Mouse (Mus musculus): ENCODE results near the gene Pglyrp1. TPM values are rescaled to one million over a fixed set of nuclear protein-coding genes. Genes with fewer than 3 reads are reported as not detected.

The Pglyrp1 gene
- polyA plus RNA-seq, 1 experiment from 2014 or later: 13.7 TPM

GRCm38 (mm10) chr7:18891872-18892599 is 20.9 kb downstream of the Pglyrp1 start:
- 21% methylated on average over 33 of the region's 33 CpGs for WGBS
- no peaks in the 10 kb centered on the region for H3K9me3 ChIP-seq
- H3K27ac ChIP-seq: peak overlapping the region; percentile 20; the same call in 1 of the 2 replicates
- peak; percentile 58 for ATAC-seq (ENCODE audit: low FRiP score)
- H3K36me3 ChIP-seq: no peaks in the 10 kb centered on the region
- peak overlapping the region; percentile 49 for H3K4me3 ChIP-seq
- H3K4me1 ChIP-seq (replicated peaks): peaks cover 32% of the 10 kb centered on the region
- H3K9ac ChIP-seq: peak overlapping the region; percentile 74
- peak overlapping the region; percentile 77 for H3K4me2 ChIP-seq
- H3K27me3 ChIP-seq: peaks cover 13% of the 10 kb centered on the region

- peak; percentile 43 for ATAC-seq (ENCODE audit: low FRiP score)
- WGBS: 29% methylated on average over 27 of the region's 27 CpGs
Observed at GRCm38 (mm10) chr7:18893009-18893408, 21.9 kb downstream of the Pglyrp1 start.

GRCm38 (mm10) chr7:18893651-18894430 is 22.7 kb downstream of the Pglyrp1 start:
- peak overlapping the region; percentile 49 for H3K4me3 ChIP-seq
- H3K4me1 ChIP-seq (replicated peaks): peaks cover 32% of the 10 kb centered on the region
- H3K27ac ChIP-seq: peak overlapping the region; percentile 18; the same call in 1 of the 2 replicates
- no peaks in the 10 kb centered on the region for H3K9me3 ChIP-seq
- H3K9ac ChIP-seq: peak overlapping the region; percentile 79
- H3K36me3 ChIP-seq: no peaks in the 10 kb centered on the region
- WGBS: under 1% methylated on average over 41 of the region's 41 CpGs
- ATAC-seq (ENCODE audit: low FRiP score): 0 out of 2 replicates have a peak, but pooled peaks have one; percentile 8
- peaks cover 13% of the 10 kb centered on the region for H3K27me3 ChIP-seq
- peak overlapping the region; percentile 77 for H3K4me2 ChIP-seq

More at GRCm38 (mm10) chr7:18893009-18893408, 21.9 kb downstream of the Pglyrp1 start:
- Histone ChIP-seq H3K27ac (no peak overlapping the region), H3K4me3 (peak overlapping the region; percentile 49), H3K4me2 (peak overlapping the region; percentile 77), H3K4me1 (replicated peaks) (peaks cover 32% of the 10 kb centered on the region), H3K27me3 (peaks cover 13% of the 10 kb centered on the region), H3K9ac (peak overlapping the region; percentile 74), H3K9me3 (no peaks in the 10 kb centered on the region), H3K36me3 (no peaks in the 10 kb centered on the region)

GRCm38 (mm10) chr7:18896536-18896935 is 25.4 kb downstream of the Pglyrp1 start:
- no peak for ATAC-seq (ENCODE audit: low FRiP score)
- 25% methylated on average over 5 of the region's 5 CpGs for whole genome bisulfite sequencing

GRCm38 (mm10) chr7:18900513-18900912 is 29.4 kb downstream of the Pglyrp1 start:
- H3K27me3 ChIP-seq: no peaks in the 10 kb centered on the region
- no peak overlapping the region for H3K4me2 ChIP-seq
- H3K4me3 ChIP-seq: no peak overlapping the region
- H3K9ac ChIP-seq: no peak overlapping the region
- H3K36me3 ChIP-seq: peaks cover 8% of the 10 kb centered on the region; the same call in 1 of the 2 replicates
- WGBS: 93% methylated on average over 2 of the region's 2 CpGs
- H3K9me3 ChIP-seq: no peaks in the 10 kb centered on the region
- H3K27ac ChIP-seq: no peak overlapping the region
- 0 out of 2 replicates have a peak, but pooled peaks cover 7% of the 10 kb centered on the region for H3K4me1 ChIP-seq (replicated peaks)
- no peak for ATAC-seq (ENCODE audit: low FRiP score)

More at GRCm38 (mm10) chr7:18896536-18896935, 25.4 kb downstream of the Pglyrp1 start:
- H3K9ac ChIP-seq: 0 out of 2 replicates have a peak overlapping the region, but pooled peaks have one; percentile 15
- peaks cover 8% of the 10 kb centered on the region; the same call in 1 of the 2 replicates for H3K36me3 ChIP-seq
- no peak overlapping the region for H3K4me2 ChIP-seq
- H3K9me3 ChIP-seq: no peaks in the 10 kb centered on the region
- H3K27ac ChIP-seq: no peak overlapping the region
- peaks cover 13% of the 10 kb centered on the region for H3K27me3 ChIP-seq
- peaks cover 32% of the 10 kb centered on the region for H3K4me1 ChIP-seq (replicated peaks)
- no peak overlapping the region for H3K4me3 ChIP-seq

- no peak overlapping the region for H3K4me3 ChIP-seq
- WGBS: 59% methylated on average over 3 of the region's 3 CpGs
- H3K9me3 ChIP-seq: no peaks in the 10 kb centered on the region
- no peaks in the 10 kb centered on the region for H3K27me3 ChIP-seq
- H3K4me2 ChIP-seq: no peak overlapping the region
- no peak overlapping the region for H3K27ac ChIP-seq
- no peak for ATAC-seq (ENCODE audit: low FRiP score)
- peaks cover 8% of the 10 kb centered on the region; the same call in 1 of the 2 replicates for H3K36me3 ChIP-seq
- no peak overlapping the region for H3K9ac ChIP-seq
- no peaks in the 10 kb centered on the region for H3K4me1 ChIP-seq (replicated peaks)
Observed at GRCm38 (mm10) chr7:18902486-18902885, 31.4 kb downstream of the Pglyrp1 start.

- Histone ChIP-seq H3K36me3 (peaks cover under 1% of the 10 kb centered on the region; the same call in 1 of the 2 replicates), H3K4me1 (replicated peaks) (peaks cover 22% of the 10 kb centered on the region), H3K9me3 (no peaks in the 10 kb centered on the region), H3K4me3 (no peak overlapping the region), H3K9ac (peak overlapping the region; percentile 13; the same call in 1 of the 2 replicates), H3K27ac (no peak overlapping the region), H3K4me2 (no peak overlapping the region), H3K27me3 (no peaks in the 10 kb centered on the region)
- 84% methylated on average over 3 of the region's 3 CpGs for WGBS
- ATAC-seq (ENCODE audit: low FRiP score): no peak
Observed at GRCm38 (mm10) chr7:18904971-18905370, 33.8 kb downstream of the Pglyrp1 start.

GRCm38 (mm10) chr7:18909797-18910196 is 38.7 kb downstream of the Pglyrp1 start:
- H3K27me3 ChIP-seq: no peaks in the 10 kb centered on the region
- no peaks in the 10 kb centered on the region for H3K36me3 ChIP-seq
- H3K9me3 ChIP-seq: no peaks in the 10 kb centered on the region
- H3K27ac ChIP-seq: no peak overlapping the region
- peak; percentile 22 for ATAC-seq (ENCODE audit: low FRiP score)
- peaks cover 29% of the 10 kb centered on the region for H3K4me1 ChIP-seq (replicated peaks)
- peak overlapping the region; percentile 76 for H3K4me2 ChIP-seq
- 7% methylated on average over 17 of the region's 17 CpGs for WGBS
- H3K4me3 ChIP-seq: peak overlapping the region; percentile 64
- peak overlapping the region; percentile 70 for H3K9ac ChIP-seq

GRCm38 (mm10) chr7:18910241-18910831 is 39.2 kb downstream of the Pglyrp1 start, which contains the start of gene Ccdc61:
Ccdc61 (minus strand) TSS chr7:18910415.
- WGBS: under 1% methylated on average over 33 of the region's 33 CpGs

GRCm38 (mm10) chr7:18916254-18916653 is 45.1 kb downstream of the Pglyrp1 start:
- Histone ChIP-seq H3K9ac (no peak overlapping the region), H3K9me3 (no peaks in the 10 kb centered on the region), H3K27ac (no peak overlapping the region), H3K4me1 (replicated peaks) (peaks cover 8% of the 10 kb centered on the region), H3K4me3 (no peak overlapping the region), H3K36me3 (no peaks in the 10 kb centered on the region), H3K27me3 (no peaks in the 10 kb centered on the region), H3K4me2 (no peak overlapping the region)
- no peak for ATAC-seq (ENCODE audit: low FRiP score)
- 63% methylated on average over 4 of the region's 4 CpGs for WGBS

More at GRCm38 (mm10) chr7:18910241-18910831, 39.2 kb downstream of the Pglyrp1 start, which contains the start of gene Ccdc61:
- H3K4me3 ChIP-seq: peak within 1 kb of the TSS; percentile 64
- H3K4me1 ChIP-seq (replicated peaks): peaks cover 29% of the 10 kb centered on the region
- peak within 1 kb of the TSS; percentile 76 for H3K4me2 ChIP-seq
- ATAC-seq (ENCODE audit: low FRiP score): peak; percentile 99
- no peaks in the 10 kb centered on the region for H3K27me3 ChIP-seq
- H3K9ac ChIP-seq: peak within 1 kb of the TSS; percentile 70
- peak within 1 kb of the TSS; percentile 48 for H3K27ac ChIP-seq
- no peaks in the 10 kb centered on the region for H3K9me3 ChIP-seq
- no peaks in the 10 kb centered on the region for H3K36me3 ChIP-seq

GRCm38 (mm10) chr7:18917931-18918330 is 46.8 kb downstream of the Pglyrp1 start:
- H3K4me3 ChIP-seq: no peak overlapping the region
- H3K4me2 ChIP-seq: no peak overlapping the region
- 57% methylated on average over 3 of the region's 3 CpGs for WGBS
- no peaks in the 10 kb centered on the region for H3K36me3 ChIP-seq
- no peak for ATAC-seq (ENCODE audit: low FRiP score)
- H3K4me1 ChIP-seq (replicated peaks): peaks cover 21% of the 10 kb centered on the region
- no peaks in the 10 kb centered on the region for H3K27me3 ChIP-seq
- H3K9me3 ChIP-seq: no peaks in the 10 kb centered on the region
- no peak overlapping the region for H3K27ac ChIP-seq
- H3K9ac ChIP-seq: no peak overlapping the region
